Mouse (Mus musculus) lung, postnatal 0 days (tissue): Measurements from ENCODE around the gene Traf3.

Experiments used
- CTCF ChIP-seq: IDR thresholded peaks from 2 replicates; pipeline ENCODE4 v1.5.1; 2016; ENCODE audit warnings: antibody characterized with exemption, mild to moderate bottlenecking
- EP300 ChIP-seq: IDR thresholded peaks from 2 replicates; pipeline ENCODE4 v1.6.1; 2016; ENCODE audit warnings: antibody characterized with exemption, mild to moderate bottlenecking, control low read depth

DNA sequence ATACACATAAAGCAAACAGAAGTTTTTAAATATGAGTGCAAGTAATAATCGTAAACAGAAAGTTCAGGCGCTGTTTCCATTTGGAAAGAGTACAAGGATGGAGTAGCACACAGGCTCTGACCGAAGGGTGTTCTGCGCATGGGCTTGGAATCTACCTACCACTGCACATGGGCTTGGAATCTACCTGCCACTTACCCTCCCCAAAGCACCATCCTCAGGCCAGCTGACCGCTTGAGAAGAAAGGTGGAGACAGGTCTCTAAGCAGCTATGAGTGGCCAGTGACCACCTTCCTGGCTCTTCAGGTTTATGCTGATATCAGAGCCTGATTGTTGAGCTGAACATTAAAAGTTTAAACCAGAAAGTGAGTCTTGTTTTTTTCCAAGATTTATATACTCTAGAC, 62.3 kb downstream of the Traf3 start:
- TF ChIP-seq EP300 (no peak), CTCF (no peak)
